Mouse (Mus musculus) C2C12 (cell line): ENCODE measurements around the gene Inhbe. TPM values are rescaled to one million over a fixed set of nuclear protein-coding genes. Genes with fewer than 3 reads are reported as not detected.

Experiments used
- H3K27me3 ChIP-seq: one replicate; pipeline ENCODE4 v1.6.1; 2011; ENCODE audit not compliant: control insufficient read depth, insufficient read depth, insufficient read length
- H3K36me3 ChIP-seq: one replicate; pipeline ENCODE4 v1.6.1; 2011; ENCODE audit not compliant: control insufficient read depth, insufficient read depth
- H3K4me3 ChIP-seq: one replicate; pipeline ENCODE4 v1.5.1; 2011; ENCODE audit warnings: mild to moderate bottlenecking, control low read depth; ENCODE audit not compliant: poor library complexity, insufficient read depth, severe bottlenecking
- H3K79me2 ChIP-seq: one replicate; pipeline ENCODE4 v1.6.1; 2011; ENCODE audit not compliant: control insufficient read depth, insufficient read depth
- H3K79me3 ChIP-seq: one replicate; pipeline ENCODE4 v1.6.1; 2011; ENCODE audit warnings: low read depth, control low read depth
- H3ac ChIP-seq: one replicate; pipeline ENCODE3; 2011; ENCODE audit warnings: low read depth; ENCODE audit not compliant: control insufficient read depth, insufficient read length
- CEBPB ChIP-seq: IDR thresholded peaks from one replicate; pipeline ENCODE4 v1.6.1; 2011; ENCODE audit warnings: low read depth, mild to moderate bottlenecking, control low read depth, moderate library complexity
- CTCF ChIP-seq: IDR thresholded peaks from one replicate; pipeline ENCODE4 v1.5.1; 2011; ENCODE audit not compliant: control insufficient read depth, insufficient read depth, insufficient read length
- FOSL1 ChIP-seq: IDR thresholded peaks from one replicate; pipeline ENCODE4 v1.8.0; 2011; ENCODE audit warnings: mild to moderate bottlenecking, low read length; ENCODE audit not compliant: poor library complexity, insufficient read depth, severe bottlenecking
- MAX ChIP-seq: IDR thresholded peaks from one replicate; pipeline ENCODE4 v1.6.1; 2011; ENCODE audit warnings: mild to moderate bottlenecking, control low read depth
- MYOD1 ChIP-seq: IDR thresholded peaks from one replicate; pipeline ENCODE4 v1.6.1; 2011; ENCODE audit warnings: low read depth; ENCODE audit not compliant: control insufficient read depth, insufficient read length
- MYOG ChIP-seq: IDR thresholded peaks from one replicate; pipeline ENCODE4 v1.6.1; 2011; ENCODE audit not compliant: control insufficient read depth, insufficient read length; ENCODE audit errors: extremely low read depth
- USF1 ChIP-seq: IDR thresholded peaks from one replicate; pipeline ENCODE4 v1.6.1; 2011; ENCODE audit warnings: low read depth, mild to moderate bottlenecking, control low read depth, moderate library complexity
- polyA plus RNA-seq: library from polyadenylated mRNA; unstranded; fragments of >200 nt; fragmentation: generic; extraction: Trizol; gene quantifications from one replicate; pipeline ENCODE4 v1.2.1, GENCODE M21; 2012; ENCODE audit warnings: missing spikeins

The Inhbe gene
- polyA plus RNA-seq, 1 experiment: not detected

DNA sequence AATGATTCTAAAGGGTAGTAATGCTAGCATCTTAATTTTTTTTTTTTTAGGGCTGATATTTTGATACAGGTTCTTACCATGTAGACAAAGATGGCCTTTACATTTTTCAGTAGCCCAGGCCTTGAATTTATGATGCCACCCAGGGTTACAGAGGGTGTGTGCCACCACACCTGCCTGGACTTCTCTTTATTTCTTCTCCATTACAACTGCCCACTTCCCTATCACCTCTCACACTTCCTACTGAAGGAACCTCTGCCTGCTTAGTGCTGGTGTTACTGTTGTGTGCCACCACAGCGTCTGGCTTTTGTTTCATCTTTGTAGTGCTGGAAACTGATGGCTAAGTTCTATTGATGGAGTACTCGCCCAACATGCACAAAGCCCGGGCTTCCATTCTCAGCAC is 6.5 kb upstream of the Inhbe start:
- Histone ChIP-seq H3K79me3 (no peaks in the 10 kb centered on the region), H3K36me3 (no peaks in the 10 kb centered on the region), H3K79me2 (no peaks in the 10 kb centered on the region), H3K27me3 (peaks cover 25% of the 10 kb centered on the region), H3ac (no peak overlapping the region), H3K4me3 (no peak overlapping the region)
- TF ChIP-seq FOSL1 (no peak), MYOD1 (no peak), CEBPB (no peak), CTCF (no peak), MAX (no peak), MYOG (no peak), USF1 (no peak)

DNA sequence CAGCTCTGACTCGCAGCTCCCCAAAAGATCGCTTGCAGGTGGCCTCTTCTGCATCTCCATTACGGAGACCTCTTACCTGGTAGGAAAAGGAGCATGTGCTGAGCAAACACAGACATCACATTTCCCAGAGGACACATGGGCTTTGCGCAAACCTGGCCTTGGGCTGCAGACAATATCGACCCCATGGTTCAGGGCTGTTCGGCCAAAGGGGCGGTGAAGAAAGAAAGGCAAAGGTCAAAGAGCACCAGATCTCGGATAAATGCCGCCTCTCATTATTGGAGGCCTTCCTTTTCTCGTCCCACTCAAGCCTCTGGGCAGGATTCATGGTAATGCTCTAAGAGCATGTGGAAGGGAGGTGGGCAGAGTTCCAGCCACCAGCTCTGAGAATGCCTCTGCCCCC is 1.1 kb upstream of the Inhbe start:
- H3ac ChIP-seq: no peak overlapping the region
- H3K79me2 ChIP-seq: no peaks in the 10 kb centered on the region
- no peaks in the 10 kb centered on the region for H3K79me3 ChIP-seq
- no peak overlapping the region for H3K4me3 ChIP-seq
- TF ChIP-seq CTCF: no peak
- no peak for TF ChIP-seq MYOD1
- no peak for TF ChIP-seq CEBPB
- TF ChIP-seq MYOG: no peak
- no peak for TF ChIP-seq MAX
- no peak for TF ChIP-seq FOSL1
- TF ChIP-seq USF1: no peak
- H3K36me3 ChIP-seq: no peaks in the 10 kb centered on the region
- H3K27me3 ChIP-seq: peaks cover 31% of the 10 kb centered on the region

DNA sequence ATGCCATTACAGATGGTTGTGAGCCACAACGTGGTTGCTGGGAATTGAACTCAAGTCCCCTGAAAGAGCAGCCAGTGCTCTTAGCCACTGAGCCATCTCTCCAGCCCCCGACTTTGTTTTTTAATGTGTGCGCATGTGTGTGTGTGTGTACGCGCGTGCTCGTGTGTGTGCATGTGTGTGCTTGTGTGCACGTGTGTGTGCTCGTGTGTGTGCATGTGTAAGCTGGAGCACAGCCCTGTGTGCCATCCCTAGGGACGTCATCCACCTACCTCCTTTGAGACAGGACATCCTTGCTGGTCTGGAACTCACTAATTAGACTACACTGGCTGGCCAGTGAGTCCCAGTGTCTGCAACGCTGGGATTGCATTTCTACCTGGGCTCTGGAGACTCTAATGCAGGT is 1.4 kb downstream of the Inhbe start:
- Histone ChIP-seq H3K4me3 (no peak overlapping the region), H3K27me3 (peaks cover 27% of the 10 kb centered on the region), H3K36me3 (no peaks in the 10 kb centered on the region), H3ac (no peak overlapping the region), H3K79me2 (no peaks in the 10 kb centered on the region), H3K79me3 (no peaks in the 10 kb centered on the region)
- TF ChIP-seq CEBPB (no peak), USF1 (no peak), MYOD1 (no peak), MAX (no peak), MYOG (no peak), FOSL1 (no peak)

DNA sequence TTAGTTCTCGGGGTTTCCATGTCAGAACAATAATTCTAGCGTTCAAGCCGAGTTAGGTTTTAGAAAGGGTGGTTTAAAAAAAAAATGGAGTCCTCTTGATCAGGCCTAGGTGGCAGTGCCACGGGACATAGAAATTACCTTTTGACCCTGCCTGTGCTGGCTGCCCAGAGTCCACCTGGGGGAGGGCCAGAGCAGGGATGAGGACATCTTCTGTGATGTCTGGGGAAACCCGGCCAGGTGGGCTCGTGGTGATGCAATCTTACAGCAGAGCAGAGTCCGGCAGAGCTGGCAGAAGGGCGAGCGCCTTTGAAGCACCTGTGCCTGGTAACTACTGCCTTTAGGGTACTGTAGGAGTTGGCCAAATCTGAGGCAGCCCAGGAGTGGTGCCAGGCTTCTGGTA is 2.0 kb downstream of the Inhbe start:
- Histone ChIP-seq H3K4me3 (no peak overlapping the region), H3K79me2 (no peaks in the 10 kb centered on the region), H3K79me3 (no peaks in the 10 kb centered on the region), H3K36me3 (no peaks in the 10 kb centered on the region), H3K27me3 (peaks cover 21% of the 10 kb centered on the region), H3ac (no peak overlapping the region)
- TF ChIP-seq MYOG: no peak
- TF ChIP-seq MYOD1: no peak
- TF ChIP-seq USF1: no peak
- no peak for TF ChIP-seq MAX
- no peak for TF ChIP-seq CEBPB
- no peak for TF ChIP-seq CTCF
- no peak for TF ChIP-seq FOSL1

DNA sequence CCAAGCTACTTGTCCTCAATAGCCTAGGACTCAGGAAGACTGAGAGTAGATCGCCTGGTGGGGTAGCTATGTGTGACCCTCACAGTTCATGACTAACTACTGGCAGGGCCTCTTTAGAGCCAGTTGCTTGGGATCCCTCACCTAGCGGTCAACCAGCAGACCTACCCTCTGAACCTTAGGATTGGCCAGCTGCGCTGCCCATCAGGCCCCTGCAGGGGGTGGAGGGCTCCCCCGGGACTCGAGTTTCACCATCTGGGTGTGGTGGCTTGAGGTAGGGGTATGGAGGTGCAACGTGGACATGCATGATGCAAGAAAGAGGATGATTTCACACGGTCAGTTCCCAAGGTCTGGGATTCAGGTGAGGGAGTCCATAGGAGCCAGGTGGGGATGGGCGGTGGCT is 2.5 kb downstream of the Inhbe start:
- Histone ChIP-seq H3K79me2 (no peaks in the 10 kb centered on the region), H3K27me3 (peaks cover 16% of the 10 kb centered on the region), H3K79me3 (no peaks in the 10 kb centered on the region), H3K4me3 (no peak overlapping the region), H3ac (no peak overlapping the region), H3K36me3 (no peaks in the 10 kb centered on the region)
- no peak for TF ChIP-seq MAX
- TF ChIP-seq MYOG: no peak
- TF ChIP-seq CTCF: no peak
- no peak for TF ChIP-seq MYOD1
- no peak for TF ChIP-seq USF1
- no peak for TF ChIP-seq CEBPB
- no peak for TF ChIP-seq FOSL1

DNA sequence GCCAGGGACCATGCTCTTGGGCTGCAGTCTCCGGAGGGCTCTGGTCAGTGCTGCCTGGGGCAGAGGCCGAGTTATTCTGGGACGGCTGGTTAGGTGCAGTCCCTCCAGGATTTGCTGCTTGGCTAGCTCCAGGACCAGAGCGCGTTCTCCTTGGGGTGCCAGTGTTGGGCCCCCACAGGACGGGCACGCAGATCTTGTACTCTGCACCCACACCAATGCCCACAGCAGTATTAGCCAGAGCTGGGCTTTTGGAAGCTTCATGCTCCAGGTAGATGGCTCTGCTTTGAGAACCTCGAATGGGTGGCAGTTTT is 3.0 kb downstream of the Inhbe start:
- Histone ChIP-seq H3K36me3 (no peaks in the 10 kb centered on the region), H3K79me3 (no peaks in the 10 kb centered on the region), H3K4me3 (no peak overlapping the region), H3K27me3 (peaks cover 12% of the 10 kb centered on the region), H3K79me2 (no peaks in the 10 kb centered on the region), H3ac (no peak overlapping the region)
- TF ChIP-seq MYOG (no peak), USF1 (no peak)
